Mouse (Mus musculus) limb, embryonic 14.5 days (tissue): ENCODE measurements around the gene Tgfbr2. TPM values are rescaled to one million over a fixed set of nuclear protein-coding genes. Genes with fewer than 3 reads are reported as not detected.
A peak's percentile ranks its signal among the peaks of the same experiment; 100 is the strongest.

ENCODE experiments used
- ATAC-seq: fragments of 200-750 bp; cut with Nextera tagmentation; 2 replicates; pipeline ENCODE4 v1.8.0; 2017; ENCODE audit warnings: low read depth, moderate number of reproducible peaks, moderate TSS enrichment; ENCODE audit not compliant: low FRiP score
- DNase-seq: peaks from one replicate; pipeline ENCODE4 v3.0.0-alpha.2; 2015; ENCODE audit warnings: low spot score
- H3K27ac ChIP-seq: fragments of 300-500 bp; sonication (generic); replicated peaks from 2 replicates; pipeline ENCODE4 v1.5.1; 2014; ENCODE audit warnings: low read depth, mild to moderate bottlenecking, low read length, moderate library complexity, mixed read lengths
- H3K27me3 ChIP-seq: fragments of 300-500 bp; sonication (generic); 2 replicates; pipeline ENCODE4 v1.6.1; 2014; ENCODE audit warnings: low read length, mixed read lengths; ENCODE audit not compliant: control insufficient read depth, insufficient read depth
- H3K36me3 ChIP-seq: fragments of 300-500 bp; sonication (generic); 2 replicates; pipeline ENCODE4 v1.6.1; 2014; ENCODE audit warnings: mild to moderate bottlenecking, low read length, moderate library complexity, mixed read lengths; ENCODE audit not compliant: control insufficient read depth, insufficient read depth
- H3K4me1 ChIP-seq: fragments of 300-500 bp; sonication (generic); 2 replicates; pipeline ENCODE4 v1.6.1; 2014; ENCODE audit warnings: antibody characterized with exemption, low read length, mixed read lengths; ENCODE audit not compliant: control insufficient read depth, insufficient read depth
- H3K4me2 ChIP-seq: fragments of 300-500 bp; sonication (generic); replicated peaks from 2 replicates; pipeline ENCODE4 v1.6.1; 2014; ENCODE audit warnings: low read depth, mild to moderate bottlenecking, low read length, moderate library complexity; ENCODE audit not compliant: severe bottlenecking
- H3K4me3 ChIP-seq: fragments of 300-500 bp; sonication (generic); replicated peaks from 2 replicates; pipeline ENCODE4 v1.5.1; 2014; ENCODE audit warnings: low read length
- H3K9ac ChIP-seq: fragments of 300-500 bp; sonication (generic); 2 replicates; pipeline ENCODE4 v1.6.1; 2014; ENCODE audit warnings: mild to moderate bottlenecking, low read depth, low read length, moderate library complexity; ENCODE audit not compliant: severe bottlenecking
- H3K9me3 ChIP-seq: fragments of 300-500 bp; sonication (generic); 2 replicates; pipeline ENCODE4 v1.6.1; 2016; ENCODE audit warnings: low read length; ENCODE audit not compliant: control insufficient read depth
- POLR2A ChIP-seq: fragments of 200-500 bp; IDR thresholded peaks from 2 replicates; pipeline ENCODE4 v1.8.0; 2012; ENCODE audit warnings: inconsistent platforms, mild to moderate bottlenecking, moderate library complexity, borderline replicate concordance; ENCODE audit not compliant: insufficient read depth, insufficient read length; ENCODE audit errors: extremely low read depth
- WGBS: fragments of 180-500 bp; shearing (Covaris S2); extraction: QIAGEN DNeasy Blood & Tissue Kit; methylation state at CpG from one replicate; pipeline ENCODE4 v1.1.7; 2014; 5-methylcytosine and 5-hydroxymethylcytosine counted together
- polyA plus RNA-seq, 2 experiments: library from polyadenylated mRNA; depleted of rRNA in 1 of 2; stranded (reverse) in 1 of 2; unstranded in 1 of 2; fragments of >200 nt; fragmentation: Nextera tagmentation in 1 of 2; extraction: Ambion mirVana in 1 of 2; gene quantifications; 2 replicates each; pipeline versions ENCODE4 v1.2.1 to v1.2.3; 2012 to 2014

Tgfbr2 gene
- polyA plus RNA-seq, 2 experiments: 58.8 to 67.2 TPM

GRCm38 (mm10) chr9:116119990-116120389 lies 55.2 kb downstream of the Tgfbr2 start:
- DNase-seq (no peak), ATAC-seq (no peak)
- H3K27me3 ChIP-seq: no peaks in the 10 kb centered on the region
- no peak for TF ChIP-seq POLR2A
- no peak overlapping the region for H3K4me3 ChIP-seq
- H3K4me2 ChIP-seq: no peak overlapping the region
- no peaks in the 10 kb centered on the region for H3K9me3 ChIP-seq
- 83% methylated on average over 7 of the region's 7 CpGs for WGBS
- peaks cover 61% of the 10 kb centered on the region for H3K36me3 ChIP-seq
- peaks cover 28% of the 10 kb centered on the region for H3K4me1 ChIP-seq
- no peak overlapping the region for H3K27ac ChIP-seq
- no peak overlapping the region for H3K9ac ChIP-seq

DNA sequence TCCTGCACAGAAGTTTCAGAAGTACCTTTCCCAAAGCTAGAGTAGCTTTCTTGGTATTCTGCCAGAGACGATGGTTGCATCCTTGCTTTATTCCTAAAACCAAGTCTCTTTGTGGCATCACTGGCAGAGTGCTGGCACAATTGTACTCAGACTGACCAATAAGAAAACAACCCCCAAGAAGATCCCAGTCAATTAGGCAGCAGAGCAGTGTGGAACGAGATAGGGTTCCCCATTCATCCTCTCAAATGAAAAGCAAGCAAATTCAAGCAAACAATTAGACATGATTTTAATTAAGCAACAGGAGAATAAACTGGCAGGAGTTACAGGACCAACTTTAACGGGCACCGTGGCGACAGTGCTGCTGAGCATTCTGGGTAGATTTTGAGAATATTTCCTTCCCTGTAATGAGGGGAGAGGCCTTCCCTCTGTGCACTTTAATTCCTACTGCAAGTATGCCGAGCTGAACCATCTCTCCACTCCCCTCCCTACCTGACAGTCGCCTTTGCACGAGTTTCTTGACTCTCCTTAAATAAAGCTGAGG lies 56.8 kb downstream of the Tgfbr2 start:
- Histone ChIP-seq H3K27ac (no peak overlapping the region; the same call in 1 of the 2 replicates), H3K4me3 (no peak overlapping the region), H3K4me2 (no peak overlapping the region), H3K9me3 (no peaks in the 10 kb centered on the region), H3K36me3 (peaks cover 54% of the 10 kb centered on the region), H3K9ac (no peak overlapping the region), H3K27me3 (no peaks in the 10 kb centered on the region), H3K4me1 (peaks cover 32% of the 10 kb centered on the region)
- DNase-seq (no peak), ATAC-seq (no peak)
- 52% methylated on average over 8 of the region's 8 CpGs for WGBS
- TF ChIP-seq POLR2A: no peak

- peaks cover 55% of the 10 kb centered on the region for H3K36me3 ChIP-seq
- no peak for TF ChIP-seq POLR2A
- H3K4me2 ChIP-seq: no peak overlapping the region
- no peak overlapping the region for H3K4me3 ChIP-seq
- no peaks in the 10 kb centered on the region for H3K27me3 ChIP-seq
- ATAC-seq: no peak
- 0 out of 2 replicates have a peak overlapping the region, but pooled peaks have one; percentile 8 for H3K27ac ChIP-seq
- 75% methylated on average over 7 of the region's 7 CpGs for WGBS
- no peaks in the 10 kb centered on the region for H3K9me3 ChIP-seq
- no peak for DNase-seq
- no peak overlapping the region for H3K9ac ChIP-seq
- peaks cover 21% of the 10 kb centered on the region for H3K4me1 ChIP-seq
These were observed 59.3 kb downstream of the Tgfbr2 start for GRCm38 (mm10) chr9:116115875-116116274.

- H3K9ac ChIP-seq: no peak overlapping the region
- ATAC-seq (no peak), DNase-seq (no peak)
- peaks cover 63% of the 10 kb centered on the region for H3K36me3 ChIP-seq
- no peak overlapping the region for H3K4me2 ChIP-seq
- no peak overlapping the region for H3K4me3 ChIP-seq
- peaks cover 21% of the 10 kb centered on the region for H3K4me1 ChIP-seq
- WGBS: 52% methylated on average over 4 of the region's 4 CpGs
- no peaks in the 10 kb centered on the region for H3K27me3 ChIP-seq
- no peaks in the 10 kb centered on the region for H3K9me3 ChIP-seq
- no peak overlapping the region; the same call in 1 of the 2 replicates for H3K27ac ChIP-seq
- no peak for TF ChIP-seq POLR2A
These were observed 60.8 kb downstream of the Tgfbr2 start for GRCm38 (mm10) chr9:116114339-116114738.

GRCm38 (mm10) chr9:116111149-116111970 lies 63.8 kb downstream of the Tgfbr2 start:
- Histone ChIP-seq H3K36me3 (peaks cover 74% of the 10 kb centered on the region), H3K27ac (no peak overlapping the region), H3K4me2 (no peak overlapping the region), H3K27me3 (no peaks in the 10 kb centered on the region), H3K4me1 (peaks cover 16% of the 10 kb centered on the region), H3K9me3 (no peaks in the 10 kb centered on the region), H3K4me3 (no peak overlapping the region), H3K9ac (no peak overlapping the region)
- DNase-seq (no peak), ATAC-seq (no peak)
- TF ChIP-seq POLR2A: no peak
- 90% methylated on average over 9 of the region's 9 CpGs for WGBS
